Mouse (Mus musculus) intestine, postnatal 0 days (tissue): ENCODE measurements around the gene Drc3. TPM values are rescaled to one million over a fixed set of nuclear protein-coding genes. Genes with fewer than 3 reads are reported as not detected.
"Not testable (repeated sequence)": the region's sequence is repeated elsewhere in the genome, so short reads cannot be mapped to it uniquely, and the experiment has no call there.

Experiments
- ATAC-seq: fragments of 200-750 bp; cut with Nextera tagmentation; 2 replicates; pipeline ENCODE4 v1.8.0; 2017; ENCODE audit warnings: mild to moderate bottlenecking, moderate TSS enrichment, moderate library complexity
- H3K27ac ChIP-seq: fragments of 300-500 bp; sonication (generic); 2 replicates; pipeline ENCODE4 v1.5.1; 2014; ENCODE audit warnings: mild to moderate bottlenecking, low read depth, low read length, moderate library complexity
- H3K27me3 ChIP-seq: fragments of 300-500 bp; sonication (generic); replicated peaks from 2 replicates; pipeline ENCODE4 v1.6.1; 2014; ENCODE audit warnings: low read length, mixed read lengths; ENCODE audit not compliant: control insufficient read depth, insufficient read depth
- H3K36me3 ChIP-seq: fragments of 300-500 bp; sonication (generic); 2 replicates; pipeline ENCODE4 v1.6.1; 2014; ENCODE audit warnings: mild to moderate bottlenecking, moderate library complexity; ENCODE audit not compliant: control insufficient read depth, insufficient read depth
- H3K4me1 ChIP-seq: fragments of 300-500 bp; sonication (generic); replicated peaks from 2 replicates; pipeline ENCODE4 v1.6.1; 2014; ENCODE audit warnings: antibody characterized with exemption, low read length, mixed read lengths; ENCODE audit not compliant: control insufficient read depth, insufficient read depth
- H3K4me2 ChIP-seq: fragments of 300-500 bp; sonication (generic); replicated peaks from 2 replicates; pipeline ENCODE4 v1.6.1; 2014; ENCODE audit warnings: low read depth, mild to moderate bottlenecking, moderate library complexity
- H3K4me3 ChIP-seq: fragments of 300-500 bp; sonication (generic); 2 replicates; pipeline ENCODE4 v1.5.1; 2014; ENCODE audit warnings: low read depth, low read length
- H3K9ac ChIP-seq: fragments of 300-500 bp; sonication (generic); 2 replicates; pipeline ENCODE4 v1.6.1; 2014; ENCODE audit warnings: mild to moderate bottlenecking, low read depth, low read length
- H3K9me3 ChIP-seq: fragments of 300-500 bp; sonication (generic); 2 replicates; pipeline ENCODE4 v1.6.1; 2016; ENCODE audit warnings: mixed run types; ENCODE audit not compliant: control insufficient read depth
- CTCF ChIP-seq: sonication (generic); IDR thresholded peaks from 2 replicates; pipeline ENCODE4 v1.5.1; 2016; ENCODE audit warnings: low read depth, mild to moderate bottlenecking, control low read depth, antibody characterized with exemption, moderate library complexity
- WGBS: fragments of 180-500 bp; shearing (Covaris S2); extraction: QIAGEN DNeasy Blood & Tissue Kit; methylation state at CpG from one replicate; pipeline ENCODE4 v1.1.7; 2014; 5-methylcytosine and 5-hydroxymethylcytosine counted together
- polyA plus RNA-seq: library from polyadenylated mRNA; unstranded; fragments of >200 nt; fragmentation: Nextera tagmentation; extraction: Ambion mirVana; gene quantifications from 2 replicates; pipeline ENCODE4 v1.2.1, GENCODE M21; 2015

Gene Drc3
- polyA plus RNA-seq, 1 experiment from 2014 or later = 1.7 TPM

DNA sequence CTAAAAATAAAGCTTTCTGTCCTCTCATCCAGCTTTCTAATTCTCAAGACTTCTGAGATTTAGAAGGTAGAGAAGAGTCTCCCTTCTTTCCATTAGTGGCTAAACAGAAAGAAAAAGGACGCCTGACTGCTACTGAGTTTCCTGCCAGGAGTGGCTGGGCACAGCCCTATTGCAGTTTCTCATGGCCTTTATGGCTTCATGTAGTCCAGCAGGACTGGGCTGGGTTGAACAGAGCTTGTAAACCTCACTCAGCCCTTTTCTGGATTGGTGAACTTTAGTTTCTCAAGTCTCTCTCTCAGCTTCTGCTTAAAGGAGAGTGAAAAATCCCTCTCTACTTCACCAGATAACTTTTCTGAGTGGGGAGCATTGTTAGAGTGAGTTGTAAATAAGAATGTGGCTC, 73.3 kb downstream of the Drc3 start:
- Histone ChIP-seq H3K27ac (peak overlapping the region; percentile 83), H3K4me1 (0 out of 2 replicates have a peak, but pooled peaks cover 3% of the 10 kb centered on the region), H3K27me3 (no peaks in the 10 kb centered on the region), H3K4me2 (no peak overlapping the region), H3K9me3 (no peaks in the 10 kb centered on the region), H3K9ac (no peak overlapping the region), H3K4me3 (no peak overlapping the region), H3K36me3 (peaks cover 9% of the 10 kb centered on the region)
- WGBS = 32% methylated on average over 1 of the region's 1 CpGs
- no peak for TF ChIP-seq CTCF
- peak; percentile 58; the same call in 1 of the 2 replicates for ATAC-seq

DNA sequence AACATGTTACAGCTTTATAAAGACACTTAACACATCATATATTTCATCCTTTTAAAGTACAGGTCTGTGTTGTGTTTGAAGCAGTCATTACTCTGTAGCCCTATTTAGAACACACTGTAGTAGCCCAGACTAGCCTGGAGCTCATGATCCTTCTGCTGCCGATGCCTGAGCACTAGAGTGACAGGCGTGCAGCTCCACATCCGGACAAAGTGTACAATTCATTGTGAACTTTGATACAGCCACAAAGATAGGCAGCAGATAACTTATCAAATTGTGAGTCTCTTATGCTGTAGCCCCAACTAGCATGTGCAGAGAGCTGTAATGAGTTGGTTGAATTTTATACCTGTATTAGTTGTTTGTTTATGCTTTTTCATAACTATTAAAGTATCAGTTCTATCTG, 74.5 kb downstream of the Drc3 start:
- Histone ChIP-seq H3K27ac (peak overlapping the region; percentile 83), H3K9me3 (no peaks in the 10 kb centered on the region)
- TF ChIP-seq CTCF = no peak

DNA sequence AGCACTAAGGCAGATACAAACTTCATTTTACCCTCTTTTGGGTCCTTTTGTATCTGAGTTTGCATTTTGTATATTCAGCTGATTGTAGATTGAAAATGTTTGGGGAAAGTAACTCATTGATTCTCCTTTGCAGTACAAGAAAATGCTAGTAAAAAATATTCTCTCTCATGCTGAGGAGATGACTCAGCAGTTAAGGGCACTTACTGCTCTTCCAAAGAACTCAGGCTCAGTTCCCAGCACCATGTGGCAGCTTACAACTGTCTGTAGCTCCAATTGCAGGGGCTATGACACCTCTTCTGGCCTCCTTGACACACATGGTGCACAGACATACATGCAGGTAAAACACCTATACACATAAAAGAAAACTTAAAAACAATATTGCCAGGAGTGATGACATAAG, 80.4 kb downstream of the Drc3 start:
- H3K36me3 ChIP-seq = peaks cover 65% of the 10 kb centered on the region
- no peaks in the 10 kb centered on the region for H3K4me1 ChIP-seq
- H3K27me3 ChIP-seq = no peaks in the 10 kb centered on the region
- ATAC-seq = no peak
- no peak overlapping the region for H3K4me3 ChIP-seq
- no peak overlapping the region for H3K9ac ChIP-seq
- H3K4me2 ChIP-seq = no peak overlapping the region
- H3K27ac ChIP-seq = no peak overlapping the region
- TF ChIP-seq CTCF = no peak
- no peaks in the 10 kb centered on the region for H3K9me3 ChIP-seq

More for the DNA sequence above, 74.5 kb downstream of the Drc3 start:
- Histone ChIP-seq H3K4me1 (0 out of 2 replicates have a peak, but pooled peaks cover 3% of the 10 kb centered on the region), H3K4me2 (no peak overlapping the region), H3K36me3 (peaks cover 21% of the 10 kb centered on the region), H3K9ac (no peak overlapping the region), H3K4me3 (no peak overlapping the region), H3K27me3 (no peaks in the 10 kb centered on the region)
- peak; percentile 62 for ATAC-seq
- 42% methylated on average over 3 of the region's 3 CpGs for WGBS

DNA sequence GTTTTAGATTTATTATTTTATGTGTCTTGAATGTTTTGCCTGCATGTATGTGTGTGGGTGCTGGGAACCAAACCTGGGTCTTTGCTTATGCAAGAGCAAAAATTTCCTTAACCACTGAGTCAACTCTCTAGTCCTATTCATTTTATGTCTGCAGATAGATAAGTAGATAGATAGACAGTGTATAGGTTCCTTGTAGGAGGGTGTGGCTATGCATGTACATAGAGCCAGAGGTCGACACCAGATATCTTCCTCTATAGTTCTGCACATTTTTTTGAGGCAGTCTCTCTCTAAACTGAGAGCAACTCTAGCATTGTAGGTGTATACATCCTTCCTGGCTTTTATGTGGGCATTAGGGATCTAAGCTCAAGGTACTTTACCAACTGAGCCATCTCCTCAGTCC, 82.0 kb downstream of the Drc3 start:
- Histone ChIP-seq H3K27ac (no peak overlapping the region), H3K4me2 (no peak overlapping the region), H3K36me3 (peaks cover 76% of the 10 kb centered on the region), H3K4me3 (no peak overlapping the region), H3K9ac (no peak overlapping the region), H3K27me3 (no peaks in the 10 kb centered on the region), H3K4me1 (no peaks in the 10 kb centered on the region), H3K9me3 (no peaks in the 10 kb centered on the region)
- TF ChIP-seq CTCF = no peak
- ATAC-seq = no peak
- WGBS = 54% methylated on average over 1 of the region's 1 CpGs

DNA sequence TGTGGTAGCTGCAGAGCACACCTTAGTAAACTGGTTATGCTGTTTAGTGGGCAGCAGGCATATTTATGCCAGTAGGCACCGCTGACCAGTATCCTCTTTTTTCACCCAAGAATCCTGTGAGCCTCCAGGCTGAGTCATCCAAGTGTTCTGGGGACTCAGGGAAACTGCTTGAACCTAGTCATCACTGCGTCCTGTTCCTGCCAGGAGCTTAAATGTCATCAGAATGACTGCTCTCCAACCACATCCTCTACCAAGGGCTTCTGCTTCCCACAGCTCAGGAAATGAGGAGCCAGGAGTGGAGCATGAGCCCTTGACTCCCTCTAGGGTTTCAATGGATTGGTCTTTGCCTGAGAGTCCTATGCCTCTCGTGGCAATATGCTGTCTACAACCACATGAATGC, 83.5 kb downstream of the Drc3 start:
- no peak for ATAC-seq
- Histone ChIP-seq H3K27ac (no peak overlapping the region), H3K9ac (no peak overlapping the region), H3K27me3 (no peaks in the 10 kb centered on the region), H3K4me2 (no peak overlapping the region), H3K4me3 (no peak overlapping the region), H3K4me1 (no peaks in the 10 kb centered on the region), H3K36me3 (peaks cover 73% of the 10 kb centered on the region), H3K9me3 (no peaks in the 10 kb centered on the region)
- WGBS = 91% methylated on average over 3 of the region's 3 CpGs
- TF ChIP-seq CTCF = no peak

DNA sequence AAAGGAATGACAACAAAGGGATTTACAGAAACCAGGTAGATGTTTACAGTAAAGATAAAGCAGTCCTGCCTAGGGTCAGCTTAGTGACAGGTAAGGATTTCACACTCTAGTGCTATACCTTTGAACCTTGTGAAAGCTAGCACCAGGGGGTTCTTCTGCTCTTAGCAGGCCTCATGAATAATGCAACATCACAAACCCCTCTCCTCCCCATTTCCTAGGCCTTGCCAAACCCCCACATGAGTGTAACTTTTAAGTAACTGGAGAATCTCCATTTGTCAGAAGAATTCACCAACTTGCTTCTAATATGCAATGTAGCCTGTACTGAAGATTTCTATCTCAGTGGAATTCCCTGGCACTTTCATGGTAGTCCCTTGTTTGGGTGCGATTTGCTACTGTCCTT, 86.5 kb downstream of the Drc3 start:
- H3K9ac ChIP-seq, H3K27me3 ChIP-seq, H3K9me3 ChIP-seq, H3K4me2 ChIP-seq, H3K27ac ChIP-seq, H3K4me1 ChIP-seq, H3K4me3 ChIP-seq, ATAC-seq: not testable (repeated sequence)
- WGBS = 15% methylated on average over 1 of the region's 1 CpGs
- H3K36me3 ChIP-seq = peaks cover 72% of the 10 kb centered on the region

DNA sequence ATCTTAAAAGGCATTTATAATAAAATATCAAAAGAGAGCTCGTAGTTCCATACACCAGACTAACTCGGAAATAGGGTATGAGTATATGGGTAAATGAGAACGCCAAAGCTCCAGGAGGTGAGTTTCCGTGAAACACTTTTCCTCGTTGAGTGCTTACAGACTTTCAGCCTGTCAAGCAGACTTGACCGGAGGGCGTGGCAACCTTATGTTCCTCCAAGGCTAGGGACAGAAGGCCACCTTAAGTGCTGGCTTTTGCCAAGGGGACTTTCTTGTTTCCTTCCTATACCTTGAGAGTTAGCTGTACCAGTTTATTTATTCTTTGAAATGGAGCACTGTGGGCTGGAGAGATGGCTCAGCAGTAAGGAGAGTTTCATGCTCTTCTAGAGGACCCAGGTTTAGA, 87.0 kb downstream of the Drc3 start:
- ATAC-seq = no peak
- H3K9ac ChIP-seq = no peak overlapping the region
- H3K4me1 ChIP-seq = no peaks in the 10 kb centered on the region
- H3K27me3 ChIP-seq = no peaks in the 10 kb centered on the region
- no peak overlapping the region for H3K27ac ChIP-seq
- H3K4me2 ChIP-seq = no peak overlapping the region
- 30% methylated on average over 7 of the region's 7 CpGs for WGBS
- no peaks in the 10 kb centered on the region for H3K9me3 ChIP-seq
- TF ChIP-seq CTCF = no peak
- H3K4me3 ChIP-seq = no peak overlapping the region
- H3K36me3 ChIP-seq = peaks cover 67% of the 10 kb centered on the region
